Mouse (Mus musculus) adrenal gland, adult 2 months (tissue): ENCODE measurements around the gene Mthfd1l. TPM values are rescaled to one million over a fixed set of nuclear protein-coding genes. Genes with fewer than 3 reads are reported as not detected.

Source experiments
- DNase-seq: peaks from one replicate; pipeline ENCODE4 v3.0.0; 2021
- long read RNA-seq: library from polyadenylated mRNA; stranded (forward); transcript quantifications from one replicate; pipeline ENCODE4 v2.0.0, GENCODE M21; 2021
- polyA plus RNA-seq: library from polyadenylated mRNA; depleted of rRNA; stranded (reverse); fragments of >200 nt; gene quantifications from 2 replicates; pipeline ENCODE4 v1.2.3, GENCODE M21; 2012; rRNA removed
- total RNA-seq, 2 experiments: library from RNA; stranded (reverse); gene quantifications; 2 replicates each; pipeline ENCODE4 v1.2.3; 2021

Gene Mthfd1l
- 1 to 10 TPM; 2.7 to 5.4 TPM for total RNA-seq
- 1.8 and 2.3 TPM in 2 replicates for polyA plus RNA-seq
- long read RNA-seq, transcript Mthfd1l-202 (28 exons, 3,669 nt): major isoform, 5 of 6 reads
- long read RNA-seq, partial matches to known transcripts: 0 of 6 reads
- long read RNA-seq, other reads (novel, unspliced or antisense): 1 of 6 reads

- peak; percentile 89 for DNase-seq
Observed at GRCm38 (mm10) chr10:3972981-3973588, at the start of gene Mthfd1l. Gene Mthfd1l (plus strand): TSS chr10:3973118.

GRCm38 (mm10) chr10:3928008-3928545 lies 44.8 kb upstream of the Mthfd1l start:
- DNase-seq: no peak

- no peak for DNase-seq
Observed at GRCm38 (mm10) chr10:3931831-3932230, 41.1 kb upstream of the Mthfd1l start.

- DNase-seq: no peak
Observed at GRCm38 (mm10) chr10:3933311-3933940, 39.5 kb upstream of the Mthfd1l start.

- no peak for DNase-seq
Observed at GRCm38 (mm10) chr10:3936864-3937263, 36.1 kb upstream of the Mthfd1l start.

- DNase-seq: no peak
Observed at GRCm38 (mm10) chr10:3939895-3940595, 32.9 kb upstream of the Mthfd1l start.

GRCm38 (mm10) chr10:3940596-3940975 lies 32.3 kb upstream of the Mthfd1l start:
- no peak for DNase-seq

- no peak for DNase-seq
Observed at GRCm38 (mm10) chr10:3941054-3941757, 31.7 kb upstream of the Mthfd1l start.

- peak; percentile 8 for DNase-seq
Observed at GRCm38 (mm10) chr10:3942289-3942688, 30.6 kb upstream of the Mthfd1l start.

- DNase-seq: peak; percentile 60
Observed at GRCm38 (mm10) chr10:3943492-3944395, 29.2 kb upstream of the Mthfd1l start.

GRCm38 (mm10) chr10:3946871-3947270 lies 26.0 kb upstream of the Mthfd1l start:
- DNase-seq: no peak

- no peak for DNase-seq
Observed at GRCm38 (mm10) chr10:3947346-3947745, 25.6 kb upstream of the Mthfd1l start.

- no peak for DNase-seq
Observed at GRCm38 (mm10) chr10:3949306-3949705, 23.6 kb upstream of the Mthfd1l start.

GRCm38 (mm10) chr10:3956471-3956870 lies 16.4 kb upstream of the Mthfd1l start:
- no peak for DNase-seq

GRCm38 (mm10) chr10:3958591-3958990 lies 14.3 kb upstream of the Mthfd1l start:
- no peak for DNase-seq

GRCm38 (mm10) chr10:3969026-3969425 lies 3.9 kb upstream of the Mthfd1l start:
- DNase-seq: no peak

- DNase-seq: no peak
Observed at GRCm38 (mm10) chr10:3972237-3972636, 681 bp upstream of the Mthfd1l start.

- DNase-seq: peak; percentile 93
Observed at GRCm38 (mm10) chr10:3973589-3974070, 712 bp downstream of the Mthfd1l start.

GRCm38 (mm10) chr10:3974380-3974779 lies 1.5 kb downstream of the Mthfd1l start:
- no peak for DNase-seq

GRCm38 (mm10) chr10:3975898-3976622 lies 3.1 kb downstream of the Mthfd1l start:
- no peak for DNase-seq
